Mouse (Mus musculus) c-Kit-positive CD71-negative TER-119-negative erythroid progenitor cells, embryonic 14.5 days (primary cell): ENCODE results near the gene Scamp1.

Experiments
- DNase-seq: peaks from one replicate; pipeline ENCODE4 v3.0.0-alpha.2; 2013; ENCODE audit warnings: low read depth

Gene Scamp1

GRCm38 (mm10) chr13:94271284-94271683 is 14.4 kb downstream of the Scamp1 start:
- DNase-seq, result no peak

GRCm38 (mm10) chr13:94268201-94268600 is 17.5 kb downstream of the Scamp1 start:
- no peak for DNase-seq

GRCm38 (mm10) chr13:94267190-94267589 is 18.5 kb downstream of the Scamp1 start:
- DNase-seq, result no peak

DNA sequence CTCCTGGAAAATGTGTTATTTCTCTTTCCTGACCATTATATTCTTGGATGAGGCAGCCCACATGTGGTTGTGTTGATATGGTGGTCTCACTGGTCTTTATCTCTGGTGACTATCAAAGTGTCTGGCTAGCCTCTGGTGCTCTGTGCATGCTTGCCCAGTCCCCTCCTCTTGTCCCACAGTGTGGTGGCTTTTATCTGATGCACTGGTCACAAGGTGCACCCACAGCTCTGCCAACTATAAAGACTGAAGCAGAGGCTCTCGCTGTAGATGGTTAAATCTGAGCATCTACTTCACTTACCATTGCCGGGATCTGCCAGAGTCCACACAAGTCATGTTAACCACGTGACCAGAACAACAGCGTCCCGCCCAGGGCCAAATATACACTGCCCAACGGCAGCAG is 19.1 kb downstream of the Scamp1 start:
- no peak for DNase-seq

GRCm38 (mm10) chr13:94265291-94265690 is 20.4 kb downstream of the Scamp1 start:
- no peak for DNase-seq

- DNase-seq, result peak; percentile 40
Measured at GRCm38 (mm10) chr13:94263943-94264342, 21.7 kb downstream of the Scamp1 start.

GRCm38 (mm10) chr13:94262551-94262950 is 23.1 kb downstream of the Scamp1 start:
- no peak for DNase-seq

DNA sequence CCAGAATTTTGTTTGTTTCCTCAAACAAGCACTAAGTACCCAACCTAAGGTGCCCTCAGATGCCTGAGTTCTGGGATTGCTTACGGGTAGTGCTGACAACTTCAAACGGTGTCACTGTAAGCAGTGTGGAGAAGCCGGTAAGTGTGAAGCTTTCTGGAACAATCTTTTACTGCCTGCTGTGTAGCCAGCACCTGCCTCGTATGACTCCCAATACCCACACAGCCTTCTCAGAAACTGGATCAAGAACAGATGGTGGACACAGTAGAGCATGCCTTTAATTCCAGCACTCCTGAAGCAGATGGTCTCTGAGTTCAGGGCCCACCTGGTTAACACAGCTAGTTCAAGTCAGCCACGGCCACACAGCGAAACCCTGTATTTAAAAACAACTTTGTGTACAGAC is 24.0 kb downstream of the Scamp1 start:
- no peak for DNase-seq

GRCm38 (mm10) chr13:94260961-94261360 is 24.7 kb downstream of the Scamp1 start:
- DNase-seq, result no peak

- DNase-seq, result no peak
Measured at GRCm38 (mm10) chr13:94259210-94259609, 26.4 kb downstream of the Scamp1 start.

GRCm38 (mm10) chr13:94258530-94258929 is 27.1 kb downstream of the Scamp1 start:
- DNase-seq, result no peak

GRCm38 (mm10) chr13:94257711-94258110 is 27.9 kb downstream of the Scamp1 start:
- DNase-seq, result no peak

GRCm38 (mm10) chr13:94255176-94255575 is 30.5 kb downstream of the Scamp1 start:
- DNase-seq, result no peak

DNA sequence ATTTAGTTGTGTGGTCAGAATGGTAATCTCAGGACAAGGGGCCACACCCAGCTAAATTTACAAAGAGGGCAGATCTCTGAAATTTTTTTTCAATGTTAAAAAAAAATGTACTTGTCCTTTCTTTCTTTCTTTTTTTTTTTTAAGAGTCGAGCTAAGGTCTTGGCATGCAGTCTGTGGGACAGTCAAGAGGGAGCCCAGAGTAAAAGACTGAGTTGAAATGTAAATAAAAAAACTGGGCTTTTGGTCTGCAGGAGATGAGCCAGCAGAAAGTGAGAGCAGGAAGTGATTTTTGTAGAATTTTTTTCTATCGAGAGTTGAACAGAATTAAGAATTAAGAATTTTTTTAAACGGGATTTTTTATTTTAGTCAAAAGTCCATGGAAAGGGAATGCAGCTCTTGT is 31.4 kb downstream of the Scamp1 start:
- no peak for DNase-seq

- DNase-seq, result no peak
Measured at GRCm38 (mm10) chr13:94253052-94253451, 32.6 kb downstream of the Scamp1 start.

GRCm38 (mm10) chr13:94250761-94251160 is 34.9 kb downstream of the Scamp1 start:
- DNase-seq, result no peak

GRCm38 (mm10) chr13:94250188-94250587 is 35.5 kb downstream of the Scamp1 start:
- no peak for DNase-seq

- DNase-seq, result no peak
Measured at GRCm38 (mm10) chr13:94242897-94243296, 42.8 kb downstream of the Scamp1 start.

DNA sequence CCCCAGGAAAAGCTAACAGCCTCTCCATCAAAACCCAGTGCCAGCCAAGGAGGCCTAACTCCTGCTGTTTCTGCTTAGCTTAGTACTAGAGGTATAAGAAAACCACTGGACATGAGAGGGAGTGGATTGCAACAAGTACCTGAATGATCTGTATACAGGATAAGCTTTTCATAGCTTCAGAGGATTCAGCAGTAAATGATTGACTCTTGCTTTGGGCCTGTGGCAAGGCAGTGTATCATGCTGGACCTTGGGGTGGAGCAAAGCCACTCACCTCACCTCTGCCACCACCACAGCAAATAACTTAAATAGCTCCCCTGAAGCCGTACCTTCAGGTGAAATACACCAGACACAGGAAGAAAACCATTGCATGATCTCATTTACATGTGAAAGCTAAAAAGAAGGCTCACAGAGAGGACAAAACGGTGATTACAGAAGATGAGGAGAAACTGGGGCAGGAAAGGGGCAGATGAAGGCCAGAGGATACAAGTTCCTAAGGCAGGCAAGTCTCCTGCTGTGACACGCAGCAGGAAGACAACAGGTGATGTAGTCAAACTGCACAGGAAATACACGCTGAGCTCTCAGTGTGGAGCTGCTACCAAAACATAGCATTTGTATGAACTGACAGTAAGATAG is 43.6 kb downstream of the Scamp1 start:
- DNase-seq, result no peak

DNA sequence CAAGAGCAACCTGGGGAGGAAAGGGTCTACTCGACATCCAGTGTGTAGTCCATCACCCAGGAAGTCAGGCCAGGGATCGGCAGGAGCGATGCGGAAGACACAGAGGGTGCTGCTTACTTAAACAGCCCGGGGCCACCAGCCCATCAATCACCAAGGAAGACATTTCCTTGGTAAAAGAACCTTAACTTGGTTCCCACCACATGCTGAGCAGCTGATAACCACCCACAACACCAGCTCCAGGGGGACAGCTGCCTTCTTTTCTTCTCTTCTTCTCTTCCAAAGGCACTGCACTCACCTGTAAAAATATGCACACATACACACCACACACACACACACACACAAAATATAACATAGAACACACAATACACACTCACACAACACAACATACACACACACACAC is 44.8 kb downstream of the Scamp1 start:
- no peak for DNase-seq

GRCm38 (mm10) chr13:94240111-94240510 is 45.5 kb downstream of the Scamp1 start:
- no peak for DNase-seq

GRCm38 (mm10) chr13:94239488-94239887 is 46.2 kb downstream of the Scamp1 start:
- DNase-seq, result no peak

GRCm38 (mm10) chr13:94231871-94232270 is 53.8 kb downstream of the Scamp1 start:
- DNase-seq, result no peak
